Mouse (Mus musculus): Measurements from ENCODE around the gene Slc38a2. TPM values are rescaled to one million over a fixed set of nuclear protein-coding genes. Genes with fewer than 3 reads are reported as not detected.

Slc38a2 gene
- polyA plus RNA-seq, 1 experiment: 158 TPM

- no peaks in the 10 kb centered on the region for H3K9me3 ChIP-seq (replicated peaks; ENCODE audit: control insufficient read depth, insufficient read depth, low read length, poor library complexity, severe bottlenecking)
- peaks cover 5% of the 10 kb centered on the region for H3K4me1 ChIP-seq (ENCODE audit: control insufficient read depth, insufficient read depth, low read length)
- H3K36me3 ChIP-seq (ENCODE audit: control insufficient read depth, insufficient read depth, low read length, poor library complexity, severe bottlenecking): no peaks in the 10 kb centered on the region
- TF ChIP-seq EP300 (IDR thresholded peaks at IDR 0.05; ENCODE audit: insufficient read depth, low read depth, low read length) (no peak), CTCF (IDR thresholded peaks at IDR 0.05; ENCODE audit: low read depth, low read length) (no peak), POLR2A (IDR thresholded peaks at IDR 0.05; ENCODE audit: insufficient read depth, low read length) (no peak)
- 0 out of 2 replicates have a peak overlapping the region, but pooled peaks have one; percentile 61 for H3K9ac ChIP-seq (ENCODE audit: low read depth, poor library complexity, severe bottlenecking)
- no peak overlapping the region for H3K4me3 ChIP-seq (ENCODE audit: low read depth, low read length)
- H3K27me3 ChIP-seq (ENCODE audit: control insufficient read depth, insufficient read depth, low read length, poor library complexity, severe bottlenecking): no peaks in the 10 kb centered on the region
- H3K27ac ChIP-seq (ENCODE audit: insufficient read depth, low read length): no peak overlapping the region
Observed at GRCm38 (mm10) chr15:96707936-96708335, 8.4 kb upstream of the Slc38a2 start.

- no peaks in the 10 kb centered on the region for H3K27me3 ChIP-seq (ENCODE audit: control insufficient read depth, insufficient read depth, low read length, poor library complexity, severe bottlenecking)
- peaks cover 11% of the 10 kb centered on the region for H3K36me3 ChIP-seq (ENCODE audit: control insufficient read depth, insufficient read depth, low read length, poor library complexity, severe bottlenecking)
- H3K9me3 ChIP-seq (replicated peaks; ENCODE audit: control insufficient read depth, insufficient read depth, low read length, poor library complexity, severe bottlenecking): no peaks in the 10 kb centered on the region
- peaks cover 5% of the 10 kb centered on the region for H3K4me1 ChIP-seq (ENCODE audit: control insufficient read depth, insufficient read depth, low read length)
- peak overlapping the region; percentile 91 for H3K9ac ChIP-seq (ENCODE audit: low read depth, poor library complexity, severe bottlenecking)
- H3K4me3 ChIP-seq (ENCODE audit: low read depth, low read length): no peak overlapping the region
- H3K27ac ChIP-seq (ENCODE audit: insufficient read depth, low read length): peak overlapping the region; percentile 100
- TF ChIP-seq EP300 (IDR thresholded peaks at IDR 0.05; ENCODE audit: insufficient read depth, low read depth, low read length) (peak; percentile 74; the same call in 1 of the 2 replicates), POLR2A (IDR thresholded peaks at IDR 0.05; ENCODE audit: insufficient read depth, low read length) (no peak)
Observed at GRCm38 (mm10) chr15:96702466-96703031, 3.0 kb upstream of the Slc38a2 start.

- peak overlapping the region; percentile 75 for H3K4me3 ChIP-seq (ENCODE audit: low read depth, low read length)
- H3K27ac ChIP-seq (ENCODE audit: insufficient read depth, low read length): peak overlapping the region; percentile 82
- TF ChIP-seq EP300 (IDR thresholded peaks at IDR 0.05; ENCODE audit: insufficient read depth, low read depth, low read length) (no peak), POLR2A (IDR thresholded peaks at IDR 0.05; ENCODE audit: insufficient read depth, low read length) (no peak), CTCF (IDR thresholded peaks at IDR 0.05; ENCODE audit: low read depth, low read length) (no peak)
- peaks cover 5% of the 10 kb centered on the region for H3K4me1 ChIP-seq (ENCODE audit: control insufficient read depth, insufficient read depth, low read length)
- no peaks in the 10 kb centered on the region for H3K9me3 ChIP-seq (replicated peaks; ENCODE audit: control insufficient read depth, insufficient read depth, low read length, poor library complexity, severe bottlenecking)
- H3K9ac ChIP-seq (ENCODE audit: low read depth, poor library complexity, severe bottlenecking): peak overlapping the region; percentile 98
- peaks cover 28% of the 10 kb centered on the region for H3K36me3 ChIP-seq (ENCODE audit: control insufficient read depth, insufficient read depth, low read length, poor library complexity, severe bottlenecking)
- H3K27me3 ChIP-seq (ENCODE audit: control insufficient read depth, insufficient read depth, low read length, poor library complexity, severe bottlenecking): no peaks in the 10 kb centered on the region
Observed at GRCm38 (mm10) chr15:96700766-96701165, 1.2 kb upstream of the Slc38a2 start.

- no peak for TF ChIP-seq CTCF (IDR thresholded peaks at IDR 0.05; ENCODE audit: low read depth, low read length)
- no peak for TF ChIP-seq POLR2A (IDR thresholded peaks at IDR 0.05; ENCODE audit: insufficient read depth, low read length)
- 0 out of 2 replicates have a peak, but pooled peaks have one; percentile 22 for TF ChIP-seq EP300 (IDR thresholded peaks at IDR 0.05; ENCODE audit: insufficient read depth, low read depth, low read length)
- H3K4me1 ChIP-seq (ENCODE audit: control insufficient read depth, insufficient read depth, low read length): peaks cover 5% of the 10 kb centered on the region
- peak overlapping the region; percentile 56 for H3K27ac ChIP-seq (ENCODE audit: insufficient read depth, low read length)
- H3K27me3 ChIP-seq (ENCODE audit: control insufficient read depth, insufficient read depth, low read length, poor library complexity, severe bottlenecking): no peaks in the 10 kb centered on the region
- peaks cover 48% of the 10 kb centered on the region for H3K36me3 ChIP-seq (ENCODE audit: control insufficient read depth, insufficient read depth, low read length, poor library complexity, severe bottlenecking)
- peak overlapping the region; percentile 98 for H3K9ac ChIP-seq (ENCODE audit: low read depth, poor library complexity, severe bottlenecking)
- H3K9me3 ChIP-seq (replicated peaks; ENCODE audit: control insufficient read depth, insufficient read depth, low read length, poor library complexity, severe bottlenecking): no peaks in the 10 kb centered on the region
- H3K4me3 ChIP-seq (ENCODE audit: low read depth, low read length): peak overlapping the region; percentile 99
Observed at GRCm38 (mm10) chr15:96698658-96699448, 677 bp downstream of the Slc38a2 start.

- H3K9ac ChIP-seq (ENCODE audit: low read depth, poor library complexity, severe bottlenecking): peak overlapping the region; percentile 98
- H3K27me3 ChIP-seq (ENCODE audit: control insufficient read depth, insufficient read depth, low read length, poor library complexity, severe bottlenecking): no peaks in the 10 kb centered on the region
- peaks cover 55% of the 10 kb centered on the region for H3K36me3 ChIP-seq (ENCODE audit: control insufficient read depth, insufficient read depth, low read length, poor library complexity, severe bottlenecking)
- peak overlapping the region; percentile 99 for H3K4me3 ChIP-seq (ENCODE audit: low read depth, low read length)
- TF ChIP-seq POLR2A (IDR thresholded peaks at IDR 0.05; ENCODE audit: insufficient read depth, low read length): no peak
- TF ChIP-seq CTCF (IDR thresholded peaks at IDR 0.05; ENCODE audit: low read depth, low read length): no peak
- TF ChIP-seq EP300 (IDR thresholded peaks at IDR 0.05; ENCODE audit: insufficient read depth, low read depth, low read length): no peak
- no peaks in the 10 kb centered on the region for H3K4me1 ChIP-seq (ENCODE audit: control insufficient read depth, insufficient read depth, low read length)
- peak overlapping the region; percentile 47 for H3K27ac ChIP-seq (ENCODE audit: insufficient read depth, low read length)
- H3K9me3 ChIP-seq (replicated peaks; ENCODE audit: control insufficient read depth, insufficient read depth, low read length, poor library complexity, severe bottlenecking): no peaks in the 10 kb centered on the region
Observed at GRCm38 (mm10) chr15:96697901-96698657, 1.5 kb downstream of the Slc38a2 start.
